ENCODE assay signal across 14 mouse cellular contexts in genomic region chr9:92132440-92132839, GRCm38 (mm10).
DNase-seq lines count a peak whose midpoint lies in the region; ATAC-seq and TF ChIP-seq lines count a peak whose summit lies in the region.
"Had no signal": no experiment of that assay in that cellular context is flagged by ENCODE, and none has a peak within 500 bp of the region (broad histone marks: within the 10 kb centered on the region; RNA-seq: fewer than 3 reads in every experiment).

No protein-coding gene starts in this region.

- H3K4me2 ChIP-seq in hindbrain, embryonic 14.5 days (replicated peaks), result no peak overlapping the region
- peak overlapping the region; percentile 31 for H3K4me2 ChIP-seq in embryonic facial prominence, embryonic 13.5 days
- no peak overlapping the region for H3K4me2 ChIP-seq in midbrain, embryonic 11.5 days
- no peak overlapping the region for H3K4me2 ChIP-seq in intestine, postnatal 0 days (replicated peaks; ENCODE audit: low read depth)
- H3K4me2 ChIP-seq: neural tube, embryonic 13.5 days had no signal

- H3K27ac ChIP-seq in hindbrain, embryonic 10.5 days, result peak overlapping the region; percentile 50; the same call in 1 of the 2 replicates
- H3K27ac ChIP-seq in hindbrain, embryonic 14.5 days, result no peak overlapping the region
- H3K27ac ChIP-seq in embryonic facial prominence, embryonic 13.5 days, result no peak overlapping the region
- H3K27ac ChIP-seq in midbrain, embryonic 11.5 days (ENCODE audit: low read depth, low read length), result no peak overlapping the region
- H3K27ac ChIP-seq in intestine, postnatal 0 days (ENCODE audit: low read depth, low read length), result no peak overlapping the region
- H3K27ac ChIP-seq: heart, adult 2 months; neural tube, embryonic 13.5 days had no signal

- no peak for TF ChIP-seq POLR2A in brain, embryonic 14.5 days (IDR thresholded peaks at IDR 0.05; ENCODE audit: borderline replicate concordance, extremely low read depth, insufficient read depth, insufficient read length, poor library complexity, severe bottlenecking)

- no peaks in the 10 kb centered on the region for H3K27me3 ChIP-seq in hindbrain, embryonic 10.5 days (ENCODE audit: insufficient read depth, poor library complexity, severe bottlenecking)
- no peaks in the 10 kb centered on the region for H3K27me3 ChIP-seq in hindbrain, embryonic 14.5 days (ENCODE audit: control insufficient read depth, insufficient read depth, low read length)
- no peaks in the 10 kb centered on the region for H3K27me3 ChIP-seq in embryonic facial prominence, embryonic 13.5 days
- no peaks in the 10 kb centered on the region for H3K27me3 ChIP-seq in midbrain, embryonic 11.5 days (ENCODE audit: control insufficient read depth, insufficient read depth, low read length)
- H3K27me3 ChIP-seq in intestine, postnatal 0 days (replicated peaks; ENCODE audit: control insufficient read depth, insufficient read depth, low read length), result no peaks in the 10 kb centered on the region
- H3K27me3 ChIP-seq: neural tube, embryonic 13.5 days had no signal

- no peaks in the 10 kb centered on the region for H3K36me3 ChIP-seq in hindbrain, embryonic 10.5 days
- H3K36me3 ChIP-seq in hindbrain, embryonic 14.5 days (replicated peaks; ENCODE audit: control insufficient read depth, insufficient read depth), result no peaks in the 10 kb centered on the region
- H3K36me3 ChIP-seq in embryonic facial prominence, embryonic 13.5 days, result no peaks in the 10 kb centered on the region
- no peaks in the 10 kb centered on the region for H3K36me3 ChIP-seq in midbrain, embryonic 11.5 days (ENCODE audit: control insufficient read depth, insufficient read depth, low read length)
- H3K36me3 ChIP-seq in intestine, postnatal 0 days (ENCODE audit: control insufficient read depth, insufficient read depth), result no peaks in the 10 kb centered on the region
- H3K36me3 ChIP-seq: neural tube, embryonic 13.5 days had no signal

- peak; percentile 35 for DNase-seq in hindbrain, embryonic 10.5 days (ENCODE audit: low spot score)
- DNase-seq in hindbrain, embryonic 14.5 days (ENCODE audit: low spot score), result no peak
- peak; percentile 72 for DNase-seq in brain, embryonic 14.5 days (ENCODE audit: low read depth)
- peak; percentile 77 for DNase-seq in midbrain, embryonic 11.5 days (ENCODE audit: low spot score, missing footprints)
- DNase-seq in layer of hippocampus, adult 8-10 months (ENCODE audit: low spot score in 2 of 2), result no peak
- no peak for DNase-seq in T-cell, adult 2 months (ENCODE audit: low spot score)
- DNase-seq: cerebellum, adult 11 months; heart, adult 2 months; thymus, adult 18-20 months had no signal

- no peak overlapping the region for H3K9ac ChIP-seq in hindbrain, embryonic 14.5 days
- no peak overlapping the region for H3K9ac ChIP-seq in embryonic facial prominence, embryonic 13.5 days
- H3K9ac ChIP-seq in midbrain, embryonic 11.5 days (ENCODE audit: low read length), result no peak overlapping the region
- no peak overlapping the region for H3K9ac ChIP-seq in intestine, postnatal 0 days (ENCODE audit: low read depth, low read length)
- H3K9ac ChIP-seq: neural tube, embryonic 13.5 days had no signal

- ATAC-seq in hindbrain, embryonic 14.5 days (ENCODE audit: low FRiP score), result no peak
- no peak for ATAC-seq in embryonic facial prominence, embryonic 13.5 days (ENCODE audit: insufficient number of reproducible peaks, insufficient read depth, low FRiP score, low TSS enrichment, low read depth)
- ATAC-seq in midbrain, embryonic 11.5 days (ENCODE audit: low FRiP score), result peak; percentile 84
- no peak for ATAC-seq in intestine, postnatal 0 days
- ATAC-seq: Patski had no signal

- peaks cover 8% of the 10 kb centered on the region for H3K4me1 ChIP-seq in hindbrain, embryonic 10.5 days (replicated peaks)
- no peaks in the 10 kb centered on the region for H3K4me1 ChIP-seq in hindbrain, embryonic 14.5 days (replicated peaks; ENCODE audit: control insufficient read depth, insufficient read depth, low read length)
- H3K4me1 ChIP-seq in embryonic facial prominence, embryonic 13.5 days, result no peaks in the 10 kb centered on the region
- H3K4me1 ChIP-seq in midbrain, embryonic 11.5 days (ENCODE audit: control insufficient read depth, insufficient read depth, low read length), result no peaks in the 10 kb centered on the region
- H3K4me1 ChIP-seq in intestine, postnatal 0 days (replicated peaks; ENCODE audit: control insufficient read depth, insufficient read depth, low read length), result no peaks in the 10 kb centered on the region

- H3K4me3 ChIP-seq in hindbrain, embryonic 10.5 days, result no peak overlapping the region
- H3K4me3 ChIP-seq in hindbrain, embryonic 14.5 days (replicated peaks; ENCODE audit: low read length), result no peak overlapping the region
- H3K4me3 ChIP-seq in embryonic facial prominence, embryonic 13.5 days, result no peak overlapping the region
- H3K4me3 ChIP-seq in midbrain, embryonic 11.5 days (ENCODE audit: low read depth, low read length), result no peak overlapping the region
- H3K4me3 ChIP-seq in intestine, postnatal 0 days (ENCODE audit: low read depth, low read length), result no peak overlapping the region
- H3K4me3 ChIP-seq: erythroblast, embryonic 14.5 days; heart, adult 2 months; neural tube, embryonic 13.5 days had no signal

- no peaks in the 10 kb centered on the region for H3K9me3 ChIP-seq in hindbrain, embryonic 10.5 days
- H3K9me3 ChIP-seq in hindbrain, embryonic 14.5 days (ENCODE audit: control insufficient read depth, low read length), result no peaks in the 10 kb centered on the region
- no peaks in the 10 kb centered on the region for H3K9me3 ChIP-seq in embryonic facial prominence, embryonic 13.5 days
- H3K9me3 ChIP-seq in midbrain, embryonic 11.5 days (ENCODE audit: control insufficient read depth, low read length), result no peaks in the 10 kb centered on the region
- H3K9me3 ChIP-seq in intestine, postnatal 0 days (ENCODE audit: control insufficient read depth), result no peaks in the 10 kb centered on the region
- H3K9me3 ChIP-seq: neural tube, embryonic 13.5 days had no signal

- WGBS in hindbrain, embryonic 10.5 days, result 42% methylated on average over 9 of the region's 9 CpGs
- 41% methylated on average over 9 of the region's 9 CpGs for WGBS in hindbrain, embryonic 14.5 days
- WGBS in embryonic facial prominence, embryonic 13.5 days, result 33% methylated on average over 9 of the region's 9 CpGs
- WGBS in midbrain, embryonic 11.5 days, result 43% methylated on average over 9 of the region's 9 CpGs
- WGBS in intestine, postnatal 0 days, result 43% methylated on average over 9 of the region's 9 CpGs

- TF ChIP-seq CTCF in brain, embryonic 14.5 days (IDR thresholded peaks at IDR 0.05; ENCODE audit: borderline replicate concordance, extremely low read depth, insufficient read depth, insufficient read length), result no peak
- no peak for TF ChIP-seq CTCF in intestine, postnatal 0 days (IDR thresholded peaks at IDR 0.05; ENCODE audit: low read depth)

Comparison
In these comparisons a context has a peak if more than half of its experiments do, and no peak if none do; other contexts are left out.
1. DNase-seq: peak in hindbrain, embryonic 10.5 days (single experiment), brain, embryonic 14.5 days (single experiment) and midbrain, embryonic 11.5 days (single experiment); none in hindbrain, embryonic 14.5 days (single experiment), layer of hippocampus, adult 8-10 months (0 of 2) and T-cell, adult 2 months (single experiment).